In genomic region chr12:82412291-82413032, GRCm38 (mm10) we compare ENCODE assay signal across 9 mouse cellular contexts.
A peak's percentile ranks its signal among the peaks of the same experiment; 100 is the strongest.
DNase-seq lines count a peak whose midpoint lies in the region; ATAC-seq lines count a peak whose summit lies in the region.
"Had no signal": no experiment of that assay in that cellular context is flagged by ENCODE, and none has a peak within 500 bp of the region (broad histone marks: within the 10 kb centered on the region; RNA-seq: fewer than 3 reads in every experiment).

No protein-coding gene starts in this region.

- no peak overlapping the region for H3K9ac ChIP-seq in forebrain, embryonic 11.5 days (ENCODE audit: low read length)

- no peaks in the 10 kb centered on the region; the same call in 1 of the 2 replicates for H3K4me1 ChIP-seq in forebrain, embryonic 11.5 days (replicated peaks; ENCODE audit: control insufficient read depth, insufficient read depth, low read length)

- no peak overlapping the region for H3K4me2 ChIP-seq in forebrain, embryonic 11.5 days (ENCODE audit: low read depth, low read length, severe bottlenecking)

- H3K27ac ChIP-seq in forebrain, embryonic 11.5 days (ENCODE audit: low read depth, low read length): no peak overlapping the region

- no peak overlapping the region for H3K4me3 ChIP-seq in forebrain, embryonic 11.5 days (ENCODE audit: low read depth, low read length)
- H3K4me3 ChIP-seq: megakaryocyte, embryonic 14.5 days had no signal

- intact Hi-C loops in gastrocnemius, postnatal 14 days (cut with DNase I; ENCODE audit: low total_unique reads): no loop called here

- peak; percentile 38 for ATAC-seq in frontal cortex, adult (ENCODE audit: low TSS enrichment)
- ATAC-seq in forebrain, embryonic 11.5 days (replicated peaks; ENCODE audit: low FRiP score): no peak

- H3K36me3 ChIP-seq in forebrain, embryonic 11.5 days (ENCODE audit: control insufficient read depth, insufficient read depth, low read length): peaks cover 4% of the 10 kb centered on the region; the same call in 1 of the 2 replicates

- H3K9me3 ChIP-seq in forebrain, embryonic 11.5 days (ENCODE audit: control insufficient read depth, low read length): no peaks in the 10 kb centered on the region
- H3K9me3 ChIP-seq: megakaryocyte, embryonic 14.5 days had no signal

- no peaks in the 10 kb centered on the region for H3K27me3 ChIP-seq in forebrain, embryonic 11.5 days (ENCODE audit: control insufficient read depth, insufficient read depth, low read length)
- H3K27me3 ChIP-seq: megakaryocyte, embryonic 14.5 days had no signal

- DNase-seq in frontal cortex, postnatal 25 days (ENCODE audit: low spot score in 2 of 2): no peak
- DNase-seq in 3134 (ENCODE audit: extremely low read depth, insufficient read length, low spot score): peak; percentile 39
- peak; percentile 50 for DNase-seq in gastrocnemius, postnatal 14 days
- DNase-seq in kidney, adult 8-10 months: peak; percentile 48 to 62
- DNase-seq in lung, postnatal 25 days (ENCODE audit: low spot score): peak; percentile 85
- no peak for DNase-seq in embryo, embryonic 11 days
- DNase-seq in forebrain, embryonic 11.5 days (ENCODE audit: low spot score): no peak

- WGBS in forebrain, embryonic 11.5 days: 69% methylated on average over 3 of the region's 3 CpGs

Comparison
In these comparisons a context has a peak if more than half of its experiments do, and no peak if none do; other contexts are left out.
1. DNase-seq: peak in 3134 (single experiment), gastrocnemius, postnatal 14 days (single experiment), kidney, adult 8-10 months (2 of 2) and lung, postnatal 25 days (single experiment); none in frontal cortex, postnatal 25 days (0 of 2), embryo, embryonic 11 days (single experiment) and forebrain, embryonic 11.5 days (single experiment).